ENCODE assay signal across 7 mouse cellular contexts in genomic region chr8:123255170-123255569, GRCm38 (mm10). TPM values are rescaled to one million over a fixed set of nuclear protein-coding genes. Genes with fewer than 3 reads are reported as not detected.
DNase-seq lines count a peak whose midpoint lies in the region; ATAC-seq and TF ChIP-seq lines count a peak whose summit lies in the region.

No protein-coding gene starts in this region.

- H3K36me3 ChIP-seq in lung, embryonic 16.5 days (ENCODE audit: control insufficient read depth, insufficient read depth, low read length), result peaks cover 16% of the 10 kb centered on the region
- peaks cover 58% of the 10 kb centered on the region for H3K36me3 ChIP-seq in liver, embryonic 12.5 days
- H3K36me3 ChIP-seq in stomach, embryonic 16.5 days (ENCODE audit: control insufficient read depth, insufficient read depth, low read length), result peaks cover 18% of the 10 kb centered on the region

- no peak overlapping the region for H3K27ac ChIP-seq in lung, embryonic 16.5 days (ENCODE audit: low read length)
- no peak overlapping the region for H3K27ac ChIP-seq in embryonic fibroblast, embryonic 13.5 days (ENCODE audit: insufficient read depth, low read length)
- peak overlapping the region; percentile 81; the same call in 1 of the 2 replicates for H3K27ac ChIP-seq in liver, embryonic 12.5 days
- H3K27ac ChIP-seq in stomach, embryonic 16.5 days (ENCODE audit: low read length), result no peak overlapping the region

- no peak for TF ChIP-seq CTCF in embryonic fibroblast, embryonic 13.5 days (IDR thresholded peaks at IDR 0.05; ENCODE audit: borderline replicate concordance, insufficient read depth, low read length)

- no peaks in the 10 kb centered on the region for H3K9me3 ChIP-seq in lung, embryonic 16.5 days (ENCODE audit: control insufficient read depth, low read length)
- H3K9me3 ChIP-seq in liver, embryonic 12.5 days (replicated peaks), result no peaks in the 10 kb centered on the region
- no peaks in the 10 kb centered on the region for H3K9me3 ChIP-seq in stomach, embryonic 16.5 days (replicated peaks; ENCODE audit: control insufficient read depth, low read length)

- peaks cover 19% of the 10 kb centered on the region for H3K4me1 ChIP-seq in lung, embryonic 16.5 days (replicated peaks; ENCODE audit: control insufficient read depth, insufficient read depth, low read length)
- H3K4me1 ChIP-seq in embryonic fibroblast, embryonic 13.5 days (ENCODE audit: control insufficient read depth, insufficient read depth, low read length), result 0 out of 2 replicates have a peak, but pooled peaks cover 5% of the 10 kb centered on the region
- peaks cover 27% of the 10 kb centered on the region for H3K4me1 ChIP-seq in liver, embryonic 12.5 days
- H3K4me1 ChIP-seq in stomach, embryonic 16.5 days (ENCODE audit: control insufficient read depth, insufficient read depth, low read length), result peaks cover 20% of the 10 kb centered on the region

- H3K4me2 ChIP-seq in lung, embryonic 16.5 days (ENCODE audit: low read depth, low read length), result peak overlapping the region; percentile 90
- peak overlapping the region; percentile 95 for H3K4me2 ChIP-seq in liver, embryonic 12.5 days
- H3K4me2 ChIP-seq in stomach, embryonic 16.5 days (ENCODE audit: low read depth, low read length), result peak overlapping the region; percentile 94

- no peak for TF ChIP-seq POLR2A in embryonic fibroblast, embryonic 13.5 days (IDR thresholded peaks at IDR 0.05; ENCODE audit: low read depth, low read length)

- no peak for ATAC-seq in lung, embryonic 16.5 days (ENCODE audit: low read depth)
- no peak for ATAC-seq in liver, embryonic 12.5 days
- ATAC-seq in stomach, embryonic 16.5 days (ENCODE audit: insufficient read depth, low FRiP score), result no peak

- H3K9ac ChIP-seq in lung, embryonic 16.5 days (ENCODE audit: low read length), result peak overlapping the region; percentile 99
- H3K9ac ChIP-seq in liver, embryonic 12.5 days, result peak overlapping the region; percentile 92
- H3K9ac ChIP-seq in stomach, embryonic 16.5 days (ENCODE audit: low read length), result peak overlapping the region; percentile 99

- no peaks in the 10 kb centered on the region for H3K27me3 ChIP-seq in lung, embryonic 16.5 days (ENCODE audit: control insufficient read depth, insufficient read depth, low read depth, low read length)
- H3K27me3 ChIP-seq in liver, embryonic 12.5 days (replicated peaks), result no peaks in the 10 kb centered on the region
- no peaks in the 10 kb centered on the region for H3K27me3 ChIP-seq in stomach, embryonic 16.5 days (ENCODE audit: control insufficient read depth, insufficient read depth, low read length)

- 62% methylated on average over 6 of the region's 6 CpGs for WGBS in lung, embryonic 16.5 days
- 68% methylated on average over 6 of the region's 6 CpGs for WGBS in liver, embryonic 12.5 days (ENCODE audit: insufficient replicate concordance)
- 69% methylated on average over 6 of the region's 6 CpGs for WGBS in stomach, embryonic 16.5 days

- peak overlapping the region; percentile 97 for H3K4me3 ChIP-seq in lung, embryonic 16.5 days (ENCODE audit: low read length)
- H3K4me3 ChIP-seq in embryonic fibroblast, embryonic 13.5 days (ENCODE audit: insufficient read depth, low read length), result peak overlapping the region; percentile 84
- peak overlapping the region; percentile 95 for H3K4me3 ChIP-seq in liver, embryonic 12.5 days
- peak overlapping the region; percentile 99 for H3K4me3 ChIP-seq in stomach, embryonic 16.5 days (replicated peaks; ENCODE audit: low read length)

- DNase-seq in lung, postnatal 36 days, result no peak
- DNase-seq in urinary bladder, adult 2 months (ENCODE audit: low spot score), result no peak
- no peak for DNase-seq in kidney, adult 8-10 months

RNA-seq across cellular contexts. Expression of gene Vps9d1, which starts 1.0 kb away (rescaled TPM):
- polyA plus RNA-seq in lung, embryonic 16.5 days (2015; fragmentation: Nextera tagmentation; extraction: Ambion mirVana), result 23.2 and 23.5 TPM in 2 replicates
- 10.6 and 14.3 TPM in 2 replicates for polyA plus RNA-seq in embryonic fibroblast, embryonic 13.5 days (2011; ENCODE audit: insufficient read length, low read depth, missing spikeins)
- polyA plus RNA-seq in liver, embryonic 12.5 days (2016; fragmentation: Nextera tagmentation; extraction: Ambion mirVana), result 5.8 and 7.6 TPM in 2 replicates
- polyA plus RNA-seq in stomach, embryonic 16.5 days (2015; fragmentation: Nextera tagmentation; extraction: Ambion mirVana), result 20.0 and 23.6 TPM in 2 replicates
- 30.2 and 36.2 TPM in 2 replicates for polyA plus RNA-seq in urinary bladder, adult 2 months (2012; rRNA removed)

RNA-seq across cellular contexts. Expression of gene Zfp276, which starts 1.2 kb away (rescaled TPM):
- polyA plus RNA-seq in lung, embryonic 16.5 days (2015; fragmentation: Nextera tagmentation; extraction: Ambion mirVana), result 22.0 and 23.1 TPM in 2 replicates
- 11.0 and 13.2 TPM in 2 replicates for polyA plus RNA-seq in embryonic fibroblast, embryonic 13.5 days (2011; ENCODE audit: insufficient read length, low read depth, missing spikeins)
- polyA plus RNA-seq in liver, embryonic 12.5 days (2016; fragmentation: Nextera tagmentation; extraction: Ambion mirVana), result 11.3 and 11.8 TPM in 2 replicates
- 19.2 and 19.6 TPM in 2 replicates for polyA plus RNA-seq in stomach, embryonic 16.5 days (2015; fragmentation: Nextera tagmentation; extraction: Ambion mirVana)
- polyA plus RNA-seq in urinary bladder, adult 2 months (2012; rRNA removed), result 20.6 and 21.3 TPM in 2 replicates

RNA-seq across cellular contexts. Expression of gene Spata2l, which starts 19.1 kb away (rescaled TPM):
- 5.7 and 5.8 TPM in 2 replicates for polyA plus RNA-seq in lung, embryonic 16.5 days (2015; fragmentation: Nextera tagmentation; extraction: Ambion mirVana)
- polyA plus RNA-seq in embryonic fibroblast, embryonic 13.5 days (2011; ENCODE audit: insufficient read length, low read depth, missing spikeins), result 1.5 and 2.3 TPM in 2 replicates
- 1.4 and 1.8 TPM in 2 replicates for polyA plus RNA-seq in liver, embryonic 12.5 days (2016; fragmentation: Nextera tagmentation; extraction: Ambion mirVana)
- 5.1 and 6.1 TPM in 2 replicates for polyA plus RNA-seq in stomach, embryonic 16.5 days (2015; fragmentation: Nextera tagmentation; extraction: Ambion mirVana)
- polyA plus RNA-seq in urinary bladder, adult 2 months (2012; rRNA removed), result 4.3 and 4.8 TPM in 2 replicates

RNA-seq across cellular contexts. Expression of gene Cdk10, which starts 30.5 kb away (rescaled TPM):
- 30.0 and 30.1 TPM in 2 replicates for polyA plus RNA-seq in lung, embryonic 16.5 days (2015; fragmentation: Nextera tagmentation; extraction: Ambion mirVana)
- polyA plus RNA-seq in embryonic fibroblast, embryonic 13.5 days (2011; ENCODE audit: insufficient read length, low read depth, missing spikeins), result 36.4 and 36.6 TPM in 2 replicates
- polyA plus RNA-seq in liver, embryonic 12.5 days (2016; fragmentation: Nextera tagmentation; extraction: Ambion mirVana), result 14.7 and 16.2 TPM in 2 replicates
- polyA plus RNA-seq in stomach, embryonic 16.5 days (2015; fragmentation: Nextera tagmentation; extraction: Ambion mirVana), result 27.3 and 31.0 TPM in 2 replicates
- 70.3 and 77.0 TPM in 2 replicates for polyA plus RNA-seq in urinary bladder, adult 2 months (2012; rRNA removed)

RNA-seq across cellular contexts. Expression of gene Spata33, which starts 42.5 kb away (rescaled TPM):
- 6.7 and 7.1 TPM in 2 replicates for polyA plus RNA-seq in lung, embryonic 16.5 days (2015; fragmentation: Nextera tagmentation; extraction: Ambion mirVana)
- polyA plus RNA-seq in embryonic fibroblast, embryonic 13.5 days (2011; ENCODE audit: insufficient read length, low read depth, missing spikeins), result 1.4 and 2.9 TPM in 2 replicates
- polyA plus RNA-seq in liver, embryonic 12.5 days (2016; fragmentation: Nextera tagmentation; extraction: Ambion mirVana), result 0.44 and 1.4 TPM in 2 replicates
- polyA plus RNA-seq in stomach, embryonic 16.5 days (2015; fragmentation: Nextera tagmentation; extraction: Ambion mirVana), result 3.3 and 3.5 TPM in 2 replicates
- polyA plus RNA-seq in urinary bladder, adult 2 months (2012; rRNA removed), result 2.8 and 4.2 TPM in 2 replicates
